Mouse (Mus musculus) C2C12 (cell line): ENCODE data around the gene Ppp6r1.
A peak's percentile ranks its signal among the peaks of the same experiment; 100 is the strongest.

Source experiments
- CEBPB ChIP-seq: IDR thresholded peaks from one replicate; pipeline ENCODE4 v1.6.1; 2011; ENCODE audit warnings: low read depth, mild to moderate bottlenecking, control low read depth, moderate library complexity
- CTCF ChIP-seq: IDR thresholded peaks from one replicate; pipeline ENCODE4 v1.5.1; 2011; ENCODE audit not compliant: control insufficient read depth, insufficient read depth, insufficient read length
- MAX ChIP-seq: IDR thresholded peaks from one replicate; pipeline ENCODE4 v1.6.1; 2011; ENCODE audit warnings: mild to moderate bottlenecking, control low read depth
- MYOD1 ChIP-seq: IDR thresholded peaks from one replicate; pipeline ENCODE4 v1.6.1; 2011; ENCODE audit warnings: low read depth; ENCODE audit not compliant: control insufficient read depth, insufficient read length
- MYOG ChIP-seq: IDR thresholded peaks from one replicate; pipeline ENCODE4 v1.6.1; 2011; ENCODE audit not compliant: control insufficient read depth, insufficient read length; ENCODE audit errors: extremely low read depth
- USF1 ChIP-seq: IDR thresholded peaks from one replicate; pipeline ENCODE4 v1.6.1; 2011; ENCODE audit warnings: low read depth, mild to moderate bottlenecking, control low read depth, moderate library complexity

GRCm38 (mm10) chr7:4623544-4624189, 35.2 kb downstream of the Ppp6r1 start:
- peak; percentile 20 for TF ChIP-seq CTCF
- TF ChIP-seq CEBPB, result no peak
- no peak for TF ChIP-seq MYOD1
- no peak for TF ChIP-seq MYOG
- TF ChIP-seq USF1, result no peak
- TF ChIP-seq MAX, result no peak
